Mouse (Mus musculus) forebrain, embryonic 11.5 days (tissue): ENCODE data around the gene Rassf3. TPM values are rescaled to one million over a fixed set of nuclear protein-coding genes. Genes with fewer than 3 reads are reported as not detected.

Source experiments
- ATAC-seq: fragments of 200-750 bp; cut with Nextera tagmentation; replicated peaks from 2 replicates; pipeline ENCODE4 v1.8.0; 2017; ENCODE audit warnings: moderate TSS enrichment; ENCODE audit not compliant: low FRiP score
- DNase-seq: peaks from one replicate; pipeline ENCODE4 v3.0.0-alpha.2; 2017; ENCODE audit warnings: low spot score
- H3K27ac ChIP-seq: fragments of 300-500 bp; sonication (generic); 2 replicates; pipeline ENCODE4 v1.5.1; 2014; ENCODE audit warnings: low read depth, low read length
- H3K27me3 ChIP-seq: fragments of 300-500 bp; sonication (generic); 2 replicates; pipeline ENCODE4 v1.6.1; 2014; ENCODE audit warnings: mild to moderate bottlenecking, low read length, mixed read lengths; ENCODE audit not compliant: control insufficient read depth, insufficient read depth
- H3K36me3 ChIP-seq: fragments of 300-500 bp; sonication (generic); 2 replicates; pipeline ENCODE4 v1.6.1; 2014; ENCODE audit warnings: mild to moderate bottlenecking, low read length, moderate library complexity, mixed read lengths; ENCODE audit not compliant: control insufficient read depth, insufficient read depth
- H3K4me1 ChIP-seq: fragments of 300-500 bp; sonication (generic); replicated peaks from 2 replicates; pipeline ENCODE4 v1.6.1; 2014; ENCODE audit warnings: low read length, mixed read lengths; ENCODE audit not compliant: control insufficient read depth, insufficient read depth
- H3K4me2 ChIP-seq: fragments of 300-500 bp; sonication (generic); 2 replicates; pipeline ENCODE4 v1.6.1; 2014; ENCODE audit warnings: low read depth, mild to moderate bottlenecking, low read length, moderate library complexity, mixed read lengths; ENCODE audit not compliant: severe bottlenecking
- H3K4me3 ChIP-seq: fragments of 300-500 bp; sonication (generic); 2 replicates; pipeline ENCODE4 v1.5.1; 2014; ENCODE audit warnings: low read depth, low read length
- H3K9ac ChIP-seq: fragments of 300-500 bp; sonication (generic); 2 replicates; pipeline ENCODE4 v1.6.1; 2014; ENCODE audit warnings: low read length
- H3K9me3 ChIP-seq: fragments of 300-500 bp; sonication (generic); 2 replicates; pipeline ENCODE4 v1.6.1; 2016; ENCODE audit warnings: low read length, mixed read lengths; ENCODE audit not compliant: control insufficient read depth
- WGBS: fragments of 180-500 bp; shearing (Covaris S2); extraction: QIAGEN DNeasy Blood & Tissue Kit; methylation state at CpG from one replicate; pipeline ENCODE4 v1.1.7; 2014; 5-methylcytosine and 5-hydroxymethylcytosine counted together
- polyA plus RNA-seq: library from polyadenylated mRNA; unstranded; fragments of >200 nt; fragmentation: Nextera tagmentation; extraction: Ambion mirVana; gene quantifications from 2 replicates; pipeline ENCODE4 v1.2.1, GENCODE M21; 2014

Rassf3 gene
- polyA plus RNA-seq, 1 experiment from 2014 or later = 7.6 TPM

- H3K9me3 ChIP-seq = no peaks in the 10 kb centered on the region
- no peak overlapping the region for H3K4me3 ChIP-seq
- peaks cover 6% of the 10 kb centered on the region for H3K4me1 ChIP-seq
- 92% methylated on average over 8 of the region's 8 CpGs for WGBS
- no peak overlapping the region for H3K9ac ChIP-seq
- H3K36me3 ChIP-seq = no peaks in the 10 kb centered on the region
- no peak overlapping the region for H3K4me2 ChIP-seq
- H3K27me3 ChIP-seq = no peaks in the 10 kb centered on the region
- no peak overlapping the region for H3K27ac ChIP-seq
- ATAC-seq (no peak), DNase-seq (no peak)
Observed at GRCm38 (mm10) chr10:121445808-121446207, 30.3 kb downstream of the Rassf3 start.

GRCm38 (mm10) chr10:121444198-121444597, 31.9 kb downstream of the Rassf3 start:
- no peak for ATAC-seq
- peaks cover 6% of the 10 kb centered on the region for H3K4me1 ChIP-seq
- DNase-seq = no peak
- H3K9me3 ChIP-seq = no peaks in the 10 kb centered on the region
- no peak overlapping the region for H3K4me2 ChIP-seq
- H3K4me3 ChIP-seq = no peak overlapping the region
- no peak overlapping the region for H3K9ac ChIP-seq
- H3K36me3 ChIP-seq = no peaks in the 10 kb centered on the region
- H3K27me3 ChIP-seq = no peaks in the 10 kb centered on the region
- whole genome bisulfite sequencing = 89% methylated on average over 7 of the region's 7 CpGs
- H3K27ac ChIP-seq = no peak overlapping the region

GRCm38 (mm10) chr10:121443791-121444190, 32.4 kb downstream of the Rassf3 start:
- H3K27ac ChIP-seq = no peak overlapping the region
- no peak overlapping the region for H3K9ac ChIP-seq
- no peaks in the 10 kb centered on the region for H3K36me3 ChIP-seq
- H3K9me3 ChIP-seq = no peaks in the 10 kb centered on the region
- DNase-seq = no peak
- H3K27me3 ChIP-seq = no peaks in the 10 kb centered on the region
- 88% methylated on average over 9 of the region's 9 CpGs for WGBS
- H3K4me1 ChIP-seq = peaks cover 6% of the 10 kb centered on the region
- H3K4me3 ChIP-seq = no peak overlapping the region
- no peak overlapping the region for H3K4me2 ChIP-seq
- ATAC-seq = no peak

- no peaks in the 10 kb centered on the region for H3K4me1 ChIP-seq
- DNase-seq (no peak), ATAC-seq (no peak)
- H3K36me3 ChIP-seq = no peaks in the 10 kb centered on the region
- H3K27ac ChIP-seq = no peak overlapping the region
- H3K9me3 ChIP-seq = no peaks in the 10 kb centered on the region
- H3K4me3 ChIP-seq = no peak overlapping the region
- H3K9ac ChIP-seq = no peak overlapping the region
- H3K4me2 ChIP-seq = no peak overlapping the region
- WGBS = 88% methylated on average over 12 of the region's 12 CpGs
- no peaks in the 10 kb centered on the region for H3K27me3 ChIP-seq
Observed at GRCm38 (mm10) chr10:121439310-121439731, 36.8 kb downstream of the Rassf3 start.

- Histone ChIP-seq H3K4me3 (no peak overlapping the region), H3K27ac (no peak overlapping the region), H3K27me3 (no peaks in the 10 kb centered on the region), H3K4me1 (no peaks in the 10 kb centered on the region), H3K36me3 (no peaks in the 10 kb centered on the region), H3K4me2 (no peak overlapping the region), H3K9me3 (no peaks in the 10 kb centered on the region), H3K9ac (no peak overlapping the region)
- ATAC-seq (no peak), DNase-seq (no peak)
- WGBS = 73% methylated on average over 6 of the region's 8 CpGs
Observed at GRCm38 (mm10) chr10:121438109-121438508, 38.0 kb downstream of the Rassf3 start.

- Histone ChIP-seq H3K9me3 (no peaks in the 10 kb centered on the region), H3K36me3 (no peaks in the 10 kb centered on the region), H3K4me2 (no peak overlapping the region), H3K27me3 (no peaks in the 10 kb centered on the region), H3K4me1 (peaks cover 5% of the 10 kb centered on the region; the same call in 1 of the 2 replicates), H3K4me3 (no peak overlapping the region), H3K9ac (no peak overlapping the region), H3K27ac (no peak overlapping the region)
- no peak for DNase-seq
- ATAC-seq = no peak
- 74% methylated on average over 4 of the region's 4 CpGs for WGBS
Observed at GRCm38 (mm10) chr10:121436693-121437092, 39.5 kb downstream of the Rassf3 start.

GRCm38 (mm10) chr10:121436258-121436645, 39.9 kb downstream of the Rassf3 start:
- ATAC-seq (no peak), DNase-seq (no peak)
- WGBS = 71% methylated on average over 8 of the region's 8 CpGs
- H3K27ac ChIP-seq = no peak overlapping the region
- no peaks in the 10 kb centered on the region for H3K9me3 ChIP-seq
- H3K4me2 ChIP-seq = no peak overlapping the region
- H3K4me1 ChIP-seq = peaks cover 5% of the 10 kb centered on the region; the same call in 1 of the 2 replicates
- H3K4me3 ChIP-seq = no peak overlapping the region
- no peaks in the 10 kb centered on the region for H3K36me3 ChIP-seq
- no peak overlapping the region for H3K9ac ChIP-seq
- no peaks in the 10 kb centered on the region for H3K27me3 ChIP-seq

- H3K9me3 ChIP-seq = no peaks in the 10 kb centered on the region
- no peak for ATAC-seq
- H3K4me1 ChIP-seq = peaks cover 5% of the 10 kb centered on the region; the same call in 1 of the 2 replicates
- H3K4me2 ChIP-seq = no peak overlapping the region
- no peaks in the 10 kb centered on the region for H3K36me3 ChIP-seq
- no peak overlapping the region for H3K27ac ChIP-seq
- H3K27me3 ChIP-seq = no peaks in the 10 kb centered on the region
- H3K9ac ChIP-seq = no peak overlapping the region
- H3K4me3 ChIP-seq = no peak overlapping the region
- WGBS = 76% methylated on average over 28 of the region's 28 CpGs
- no peak for DNase-seq
Observed at GRCm38 (mm10) chr10:121435546-121436257, 40.4 kb downstream of the Rassf3 start.
